Mouse (Mus musculus) MEL (cell line): ENCODE data around the gene Comp. TPM values are rescaled to one million over a fixed set of nuclear protein-coding genes. Genes with fewer than 3 reads are reported as not detected.
A peak's percentile ranks its signal among the peaks of the same experiment; 100 is the strongest.

Source experiments
- DNase-seq: peaks from one replicate; pipeline ENCODE4 v3.0.0; 2011; ENCODE audit warnings: low read depth, low spot score
- H3K27ac ChIP-seq: 2 replicates; pipeline ENCODE4 v1.5.1; 2012; ENCODE audit warnings: low read depth, mild to moderate bottlenecking, control low read depth, low read length, moderate library complexity; ENCODE audit not compliant: control insufficient read depth
- H3K27me3 ChIP-seq, 2 experiments: fragments of 150-350 bp in 1 of 2; sonication (generic) in 1 of 2; 2 replicates each; pipeline ENCODE4 v1.6.1; 2012; ENCODE audit warnings: low read length in 2 of 2, mild to moderate bottlenecking in 2 of 2, improper control_type of control experiment in 1 of 2, moderate library complexity in 1 of 2; ENCODE audit not compliant: insufficient read depth in 2 of 2, control insufficient read depth in 1 of 2
- H3K36me3 ChIP-seq, 2 experiments: 2 replicates each; pipeline ENCODE4 v1.6.1; 2012 to 2014; ENCODE audit warnings: low read length in 2 of 2, improper control_type of control experiment in 1 of 2, inconsistent platforms in 1 of 2, mild to moderate bottlenecking in 1 of 2; ENCODE audit not compliant: insufficient read depth in 2 of 2, control insufficient read depth in 1 of 2
- H3K4me1 ChIP-seq, 2 experiments: fragments of 150-350 bp in 1 of 2; sonication (generic) in 1 of 2; 2 replicates each; pipeline ENCODE4 v1.6.1; 2012; ENCODE audit warnings: low read length in 2 of 2, improper control_type of control experiment in 1 of 2, mild to moderate bottlenecking in 1 of 2; ENCODE audit not compliant: insufficient read depth in 2 of 2, control insufficient read depth in 1 of 2
- H3K4me3 ChIP-seq, 2 experiments: fragments of 150-350 bp in 1 of 2; sonication (generic) in 1 of 2; 2 replicates each; pipeline ENCODE4 v1.5.1; 2012; ENCODE audit warnings: low read depth in 2 of 2, low read length in 2 of 2, mild to moderate bottlenecking in 2 of 2, moderate library complexity in 2 of 2, control low read depth in 1 of 2, improper control_type of control experiment in 1 of 2; ENCODE audit not compliant: control insufficient read depth in 1 of 2, insufficient read depth in 1 of 2
- H3K79me2 ChIP-seq: 2 replicates; pipeline ENCODE4 v1.6.1; 2012; ENCODE audit warnings: mild to moderate bottlenecking, low read length, moderate library complexity; ENCODE audit not compliant: control insufficient read depth, poor library complexity, insufficient read depth
- H3K9ac ChIP-seq: 2 replicates; pipeline ENCODE4 v1.6.1; 2012; ENCODE audit warnings: low read depth, mild to moderate bottlenecking, control low read depth, low read length, moderate library complexity; ENCODE audit not compliant: control insufficient read depth, poor library complexity, severe bottlenecking
- H3K9me3 ChIP-seq: fragments of 150-350 bp; sonication (generic); replicated peaks from 2 replicates; pipeline ENCODE4 v1.6.1; 2012; ENCODE audit warnings: mild to moderate bottlenecking, low read length, improper control_type of control experiment, moderate library complexity; ENCODE audit not compliant: insufficient read depth
- BHLHE40 ChIP-seq: IDR thresholded peaks from 2 replicates; pipeline ENCODE4 v1.6.1; 2012; ENCODE audit warnings: low read depth, mild to moderate bottlenecking, inconsistent platforms, low read length, improper control_type of control experiment, borderline replicate concordance
- CHD1 ChIP-seq: IDR thresholded peaks from 2 replicates; pipeline ENCODE4 v1.6.1; 2012; ENCODE audit warnings: low read depth, mild to moderate bottlenecking, inconsistent platforms, low read length, improper control_type of control experiment
- CHD2 ChIP-seq: IDR thresholded peaks from 2 replicates; pipeline ENCODE4 v1.6.1; 2011; ENCODE audit warnings: low read length, improper control_type of control experiment
- CTCF ChIP-seq, 3 experiments: IDR thresholded peaks in 2 of 3; conservative IDR thresholded peaks in 1 of 3; 2 replicates each; pipeline ENCODE4 v1.5.1; 2011 to 2012; ENCODE audit warnings: low read length in 3 of 3, low read depth in 2 of 3, mild to moderate bottlenecking in 2 of 3, improper control_type of control experiment in 1 of 3, inconsistent platforms in 1 of 3, mixed read lengths in 1 of 3, moderate library complexity in 1 of 3; ENCODE audit not compliant: control insufficient read depth in 1 of 3, insufficient read depth in 1 of 3, poor library complexity in 1 of 3, severe bottlenecking in 1 of 3
- E2F4 ChIP-seq: IDR thresholded peaks from 2 replicates; pipeline ENCODE4 v1.6.1; 2011; ENCODE audit warnings: low read depth, low read length, improper control_type of control experiment, borderline replicate concordance
- ELF1 ChIP-seq: IDR thresholded peaks from 2 replicates; pipeline ENCODE4 v1.6.1; 2014; ENCODE audit warnings: low read depth, mild to moderate bottlenecking, inconsistent platforms, low read length, improper control_type of control experiment, moderate library complexity
- EP300 ChIP-seq, 2 experiments: IDR thresholded peaks; 2 replicates each; pipeline ENCODE4 v1.6.1; 2011; ENCODE audit warnings: improper control_type of control experiment in 2 of 2, low read length in 2 of 2, low read depth in 1 of 2, mild to moderate bottlenecking in 1 of 2
- GABPA ChIP-seq: IDR thresholded peaks from 2 replicates; pipeline ENCODE4 v1.6.1; 2012; ENCODE audit warnings: low read depth, mild to moderate bottlenecking, inconsistent platforms, low read length, improper control_type of control experiment, moderate library complexity
- GATA1 ChIP-seq: IDR thresholded peaks from 2 replicates; pipeline ENCODE4 v1.6.1; 2011; ENCODE audit warnings: low read depth, low read length, improper control_type of control experiment
- HCFC1 ChIP-seq: IDR thresholded peaks from 2 replicates; pipeline ENCODE4 v1.6.1; 2012; ENCODE audit warnings: low read depth, mild to moderate bottlenecking, inconsistent platforms, low read length, improper control_type of control experiment, moderate library complexity
- MAFK ChIP-seq: IDR thresholded peaks from 2 replicates; pipeline ENCODE4 v1.6.1; 2011; ENCODE audit warnings: low read depth, mild to moderate bottlenecking, low read length, improper control_type of control experiment, borderline replicate concordance
- MAX ChIP-seq: IDR thresholded peaks from 2 replicates; pipeline ENCODE4 v1.6.1; 2011; ENCODE audit warnings: low read length, improper control_type of control experiment
- MEF2A ChIP-seq: IDR thresholded peaks from 2 replicates; pipeline ENCODE4 v1.6.1; 2014; ENCODE audit warnings: low read depth, mild to moderate bottlenecking, inconsistent platforms, low read length, improper control_type of control experiment; ENCODE audit not compliant: poor library complexity, insufficient replicate concordance, severe bottlenecking; ENCODE audit errors: extremely low read depth
- MXI1 ChIP-seq: IDR thresholded peaks from 2 replicates; pipeline ENCODE4 v1.6.1; 2011; ENCODE audit warnings: mild to moderate bottlenecking, low read depth, low read length, improper control_type of control experiment
- MYB ChIP-seq: IDR thresholded peaks from 2 replicates; pipeline ENCODE4 v1.6.1; 2011; ENCODE audit warnings: mild to moderate bottlenecking, low read depth, low read length, improper control_type of control experiment
- MYC ChIP-seq: IDR thresholded peaks from 2 replicates; pipeline ENCODE4 v1.6.1; 2011; ENCODE audit warnings: low read depth, mild to moderate bottlenecking, low read length, improper control_type of control experiment, moderate library complexity
- NRF1 ChIP-seq: IDR thresholded peaks from 2 replicates; pipeline ENCODE4 v1.6.1; 2014; ENCODE audit warnings: low read depth, mild to moderate bottlenecking, inconsistent platforms, low read length, improper control_type of control experiment, moderate library complexity; ENCODE audit not compliant: poor library complexity, insufficient read depth, severe bottlenecking
- POLR2A ChIP-seq, 2 experiments: IDR thresholded peaks; 2 replicates each; pipeline ENCODE4 v1.6.1; 2011 to 2012; ENCODE audit warnings: low read length in 2 of 2, mild to moderate bottlenecking in 2 of 2, control low read depth in 1 of 2, improper control_type of control experiment in 1 of 2, low read depth in 1 of 2, moderate library complexity in 1 of 2; ENCODE audit not compliant: control insufficient read depth in 1 of 2, insufficient read depth in 1 of 2, poor library complexity in 1 of 2
- POLR2AphosphoS2 ChIP-seq: IDR thresholded peaks from 2 replicates; pipeline ENCODE4 v1.6.1; 2011; ENCODE audit warnings: low read length, improper control_type of control experiment
- RCOR1 ChIP-seq: IDR thresholded peaks from 2 replicates; pipeline ENCODE4 v1.6.1; 2012; ENCODE audit warnings: low read depth, mild to moderate bottlenecking, inconsistent platforms, low read length, improper control_type of control experiment
- SIN3A ChIP-seq: IDR thresholded peaks from 2 replicates; pipeline ENCODE4 v1.6.1; 2012; ENCODE audit warnings: low read length, improper control_type of control experiment, inconsistent platforms
- TAL1 ChIP-seq: IDR thresholded peaks from 2 replicates; pipeline ENCODE4 v1.6.1; 2012; ENCODE audit warnings: mild to moderate bottlenecking, inconsistent platforms, low read length, moderate library complexity, mixed read lengths
- TBP ChIP-seq: IDR thresholded peaks from 2 replicates; pipeline ENCODE4 v1.8.0; 2011; ENCODE audit warnings: low read depth, low read length, improper control_type of control experiment
- TCF12 ChIP-seq: IDR thresholded peaks from 2 replicates; pipeline ENCODE4 v1.6.1; 2014; ENCODE audit warnings: low read depth, mild to moderate bottlenecking, inconsistent platforms, low read length, improper control_type of control experiment, moderate library complexity
- USF1 ChIP-seq: IDR thresholded peaks from 2 replicates; pipeline ENCODE4 v1.6.1; 2014; ENCODE audit warnings: low read depth, mild to moderate bottlenecking, inconsistent platforms, low read length, improper control_type of control experiment, moderate library complexity
- ZC3H11A ChIP-seq: IDR thresholded peaks from 2 replicates; pipeline ENCODE4 v1.6.1; 2012; ENCODE audit warnings: low read depth, mild to moderate bottlenecking, inconsistent platforms, low read length, improper control_type of control experiment
- ZMIZ1 ChIP-seq: IDR thresholded peaks from 2 replicates; pipeline ENCODE4 v1.6.1; 2012; ENCODE audit warnings: low read depth, mild to moderate bottlenecking, inconsistent platforms, low read length, improper control_type of control experiment, moderate library complexity
- ZNF384 ChIP-seq: IDR thresholded peaks from 2 replicates; pipeline ENCODE4 v1.6.1; 2012; ENCODE audit warnings: low read depth, mild to moderate bottlenecking, inconsistent platforms, low read length, improper control_type of control experiment
- polyA plus RNA-seq, 2 experiments: library from polyadenylated mRNA; stranded (reverse) in 1 of 2; unstranded in 1 of 2; fragments of >175 nt in 1 of 2; fragments of >200 nt in 1 of 2; gene quantifications; 2 replicates each; pipeline versions ENCODE4 v1.2.1 to v1.2.4; 2012; ENCODE audit warnings: low replicate concordance in 2 of 2, low read depth in 1 of 2; ENCODE audit not compliant: insufficient read length in 2 of 2, insufficient read depth in 1 of 2, missing spikeins in 1 of 2
- total RNA-seq: library from RNA; depleted of rRNA; stranded (reverse); fragments of 300-350 nt; gene quantifications from 2 replicates; pipeline ENCODE4 v1.2.3, GENCODE M21; 2012

Gene Comp
- total and polyA plus RNA-seq, 3 experiments = 0.54 TPM; not detected in 2

- peak; percentile 83 for TF ChIP-seq MYB
- TF ChIP-seq USF1 = 0 out of 2 replicates have a peak, but pooled peaks have one; percentile 4
- TF ChIP-seq, all 39 proteins: peak for 16
These were observed 20.1 kb upstream of the Comp start, which contains the start of gene Upf1 (continued) for GRCm38 (mm10) chr8:70353194-70353817.

DNA sequence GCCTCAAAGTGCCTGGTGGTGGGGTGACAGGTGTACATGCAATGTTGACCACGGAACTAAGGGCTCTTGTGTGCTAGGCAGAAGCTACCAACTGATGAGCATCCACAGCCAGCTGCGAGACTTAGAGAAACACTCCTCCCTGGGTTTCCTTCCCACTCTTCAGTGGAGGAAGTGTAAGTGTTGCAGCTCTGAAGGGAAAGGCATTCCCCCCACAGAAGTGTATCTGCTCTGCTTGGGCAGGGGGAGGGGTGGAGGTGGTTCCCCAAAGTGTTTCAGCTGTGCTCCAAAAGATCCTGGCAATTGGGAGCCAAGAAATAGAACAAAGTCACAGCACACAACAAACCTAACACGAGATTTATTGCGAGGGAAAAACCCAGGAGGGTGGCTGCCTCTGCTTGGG, 19.4 kb upstream of the Comp start:
- H3K4me1 ChIP-seq = peaks cover 11 to 33% of the 10 kb centered on the region in 2 experiments
- TF ChIP-seq CTCF (IDR thresholded peaks at IDR 0.05 in 2 of 3, conservative IDR thresholded peaks at IDR 0.05 in 1 of 3; ENCODE audit: control insufficient read depth in 1 of 3, insufficient read depth in 1 of 3, low read depth in 2 of 3, low read length in 3 of 3, poor library complexity in 1 of 3, severe bottlenecking in 1 of 3) (no peak), E2F4 (no peak), HCFC1 (no peak), SIN3A (no peak; the same call in 1 of the 2 replicates), RCOR1 (no peak), USF1 (no peak), CHD2 (no peak)
- no peaks in the 10 kb centered on the region for H3K9me3 ChIP-seq
- H3K9ac ChIP-seq = peak overlapping the region; percentile 78
- peak overlapping the region; percentile 84 for H3K27ac ChIP-seq
- H3K36me3 ChIP-seq = peaks cover 5 to 38% of the 10 kb centered on the region in 2 experiments; a peak in 3 of 4 replicates
- H3K79me2 ChIP-seq = peaks cover 41% of the 10 kb centered on the region
- H3K4me3 ChIP-seq = peak overlapping the region; percentile 45 to 58
- DNase-seq = peak; percentile 58
- no peaks in the 10 kb centered on the region for H3K27me3 ChIP-seq

DNA sequence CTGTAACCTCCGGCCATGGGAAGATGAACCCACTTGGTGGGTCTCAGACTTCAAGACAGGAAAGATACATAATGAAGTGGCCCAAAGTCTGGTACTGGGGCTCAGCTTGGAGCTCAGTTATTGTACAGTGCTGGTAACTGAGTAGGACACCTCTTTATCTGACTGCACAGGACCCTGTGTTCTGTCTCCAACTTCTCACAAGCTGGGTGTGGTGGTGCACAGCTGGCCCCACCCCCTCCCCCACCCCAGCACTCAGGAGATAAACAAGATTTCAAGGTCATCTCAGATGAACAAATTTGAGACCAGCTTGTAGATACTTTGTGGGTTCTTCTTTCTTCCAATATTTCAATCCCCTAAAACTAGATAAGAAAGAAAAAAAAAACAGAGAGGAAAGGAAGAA, 17.2 kb upstream of the Comp start:
- peak overlapping the region; percentile 83 for H3K27ac ChIP-seq
- no peaks in the 10 kb centered on the region for H3K27me3 ChIP-seq
- 0 out of 4 replicates have a peak overlapping the region, but pooled peaks of 1 of the 2 experiments have one; percentile 11 for H3K4me3 ChIP-seq
- H3K9ac ChIP-seq = peak overlapping the region; percentile 26; the same call in 1 of the 2 replicates
- H3K79me2 ChIP-seq = peaks cover 19% of the 10 kb centered on the region
- H3K9me3 ChIP-seq = no peaks in the 10 kb centered on the region
- peaks cover 0 to 26% of the 10 kb centered on the region in 2 experiments; a peak in 2 of 4 replicates for H3K36me3 ChIP-seq
- H3K4me1 ChIP-seq = peaks cover 11 to 28% of the 10 kb centered on the region in 2 experiments
- peak; percentile 82 for DNase-seq
- TF ChIP-seq TBP (no peak), MAX (no peak), EP300 (IDR thresholded peaks at IDR 0.05; ENCODE audit: low read depth in 1 of 2, low read length in 2 of 2) (peak; percentile 59 to 72; a peak in 3 of 4 replicates), ZC3H11A (0 out of 2 replicates have a peak, but pooled peaks have one; percentile 2), E2F4 (no peak), TCF12 (peak; percentile 90), POLR2A (IDR thresholded peaks at IDR 0.05; ENCODE audit: control insufficient read depth in 1 of 2, insufficient read depth in 1 of 2, low read depth in 1 of 2, low read length in 2 of 2, poor library complexity in 1 of 2) (no peak), BHLHE40 (peak; percentile 36; the same call in 1 of the 2 replicates), ELF1 (no peak), SIN3A (peak; percentile 51), ZNF384 (peak; percentile 70), CHD1 (no peak), MXI1 (no peak), MAFK (no peak), POLR2AphosphoS2 (no peak), MYC (no peak), CHD2 (0 out of 2 replicates have a peak, but pooled peaks have one; percentile 14), MEF2A (no peak), NRF1 (no peak), USF1 (no peak), ZMIZ1 (no peak), TAL1 (peak; percentile 70), GATA1 (peak; percentile 37), GABPA (no peak)
